Mouse (Mus musculus) CH12.LX (cell line): ENCODE data around the gene Sparc.

ENCODE experiments used
- CHD2 ChIP-seq: IDR thresholded peaks from 2 replicates; pipeline ENCODE4 v1.6.1; 2011; ENCODE audit warnings: low read length, improper control_type of control experiment
- RCOR1 ChIP-seq: conservative IDR thresholded peaks from 2 replicates; pipeline ENCODE4 v1.6.1; 2012; ENCODE audit warnings: low read depth, mild to moderate bottlenecking, inconsistent platforms, low read length, improper control_type of control experiment

- no peak for TF ChIP-seq CHD2
- TF ChIP-seq RCOR1: no peak
Measured at GRCm38 (mm10) chr11:55419296-55419677, 3.7 kb downstream of the Sparc start.
